ENCODE assay signal across 7 mouse cellular contexts in genomic region chr13:23683755-23684281, GRCm38 (mm10). TPM values are rescaled to one million over a fixed set of nuclear protein-coding genes. Genes with fewer than 3 reads are reported as not detected.
A peak's percentile ranks its signal among the peaks of the same experiment; 100 is the strongest.
DNase-seq lines count a peak whose midpoint lies in the region; ATAC-seq lines count a peak whose summit lies in the region.

Hist1h2ac (minus strand) TSS chr13:23683948.
Hist1h2bc (plus strand) TSS chr13:23684199.

- peak; percentile 83 for DNase-seq in adrenal gland, adult 8-10 months
- peak; percentile 92 for DNase-seq in embryo, embryonic 9.5 days (ENCODE audit: extremely low spot score)
- DNase-seq in gastrocnemius, postnatal 4 days (ENCODE audit: low spot score in 2 of 2), result peak; percentile 41 to 68
- DNase-seq in left cerebral cortex, postnatal 36 days (ENCODE audit: low spot score in 2 of 2), result peak; percentile 83 to 85
- peak; percentile 98 for DNase-seq in midbrain, embryonic 11.5 days (ENCODE audit: low spot score, missing footprints)
- DNase-seq in skeletal muscle tissue, adult 2 months (ENCODE audit: low read depth, low spot score), result peak; percentile 97

- peak within 1 kb of the TSS; percentile 64 for H3K9ac ChIP-seq in intestine, embryonic 16.5 days (ENCODE audit: low read depth, low read length)
- H3K9ac ChIP-seq in midbrain, embryonic 11.5 days (ENCODE audit: low read length), result peak within 1 kb of the TSS; percentile 76

- peak within 1 kb of the TSS; percentile 99 for H3K27ac ChIP-seq in intestine, embryonic 16.5 days (ENCODE audit: low read length)
- H3K27ac ChIP-seq in midbrain, embryonic 11.5 days (ENCODE audit: low read depth, low read length), result peak within 1 kb of the TSS; percentile 95

- peaks cover 14% of the 10 kb centered on the region for H3K4me1 ChIP-seq in intestine, embryonic 16.5 days (ENCODE audit: control insufficient read depth, insufficient read depth, low read length)
- peaks cover 11% of the 10 kb centered on the region for H3K4me1 ChIP-seq in midbrain, embryonic 11.5 days (ENCODE audit: control insufficient read depth, insufficient read depth, low read length)

- no peaks in the 10 kb centered on the region for H3K27me3 ChIP-seq in intestine, embryonic 16.5 days (replicated peaks; ENCODE audit: control insufficient read depth, insufficient read depth, low read length)
- H3K27me3 ChIP-seq in midbrain, embryonic 11.5 days (ENCODE audit: control insufficient read depth, insufficient read depth, low read length), result no peaks in the 10 kb centered on the region

- WGBS in intestine, embryonic 16.5 days, result 0% methylated on average over 32 of the region's 32 CpGs
- under 1% methylated on average over 32 of the region's 32 CpGs for WGBS in midbrain, embryonic 11.5 days

- intact Hi-C loops in left cerebral cortex, postnatal 36 days (cut with DNase I), result loop anchor here (1.0 to 10.0 kb wide), 5 partner anchors 15 to 1959 kb away; partner anchors contain the start of genes Hist1h2ah, Hist1h2be, Hist1h2bk and Hist1h2bm

- no peaks in the 10 kb centered on the region for H3K36me3 ChIP-seq in intestine, embryonic 16.5 days (ENCODE audit: control insufficient read depth, insufficient read depth, low read length)
- no peaks in the 10 kb centered on the region for H3K36me3 ChIP-seq in midbrain, embryonic 11.5 days (ENCODE audit: control insufficient read depth, insufficient read depth, low read length)

- H3K4me2 ChIP-seq in intestine, embryonic 16.5 days (ENCODE audit: low read depth, low read length), result peak within 1 kb of the TSS; percentile 64
- H3K4me2 ChIP-seq in midbrain, embryonic 11.5 days, result peak within 1 kb of the TSS; percentile 65

- H3K9me3 ChIP-seq in intestine, embryonic 16.5 days (ENCODE audit: control insufficient read depth, low read length), result no peaks in the 10 kb centered on the region
- no peaks in the 10 kb centered on the region for H3K9me3 ChIP-seq in midbrain, embryonic 11.5 days (ENCODE audit: control insufficient read depth, low read length)

- ATAC-seq in intestine, embryonic 16.5 days, result peak; percentile 96
- ATAC-seq in midbrain, embryonic 11.5 days (ENCODE audit: low FRiP score), result peak; percentile 98

- H3K4me3 ChIP-seq in intestine, embryonic 16.5 days (ENCODE audit: low read length), result peak within 1 kb of the TSS; percentile 52
- H3K4me3 ChIP-seq in midbrain, embryonic 11.5 days (ENCODE audit: low read depth, low read length), result peak within 1 kb of the TSS; percentile 41

RNA-seq across cellular contexts. Expression of gene Hist1h2ac, which starts in this region (rescaled TPM):
- total RNA-seq in adrenal gland, adult 8-10 months (2022), result 1 to 10 TPM; 1.8 to 3.2 (median 2.3) TPM
- total RNA-seq in gastrocnemius, postnatal 4 days (2021), result 10 to 100 TPM; 12.7 to 14.2 TPM
- polyA plus RNA-seq in intestine, embryonic 16.5 days (2015; fragmentation: Nextera tagmentation; extraction: Ambion mirVana), result 0.94 and 1.0 TPM in 2 replicates
- total RNA-seq in left cerebral cortex, postnatal 36 days (2021), result 1 to 10 TPM; 2.5 to 2.9 TPM
- 0.83 and 1.1 TPM in 2 replicates for polyA plus RNA-seq in midbrain, embryonic 11.5 days (2014; fragmentation: Nextera tagmentation; extraction: Ambion mirVana)

RNA-seq across cellular contexts. Expression of gene Hist1h2bc, which starts in this region (rescaled TPM):
- total RNA-seq in adrenal gland, adult 8-10 months (2022), result 100 to 1,000 TPM; 105 to 176 (median 135) TPM
- 10 to 100 TPM; 71.7 to 84.0 TPM for total RNA-seq in gastrocnemius, postnatal 4 days (2021)
- 101 and 110 TPM in 2 replicates for polyA plus RNA-seq in intestine, embryonic 16.5 days (2015; fragmentation: Nextera tagmentation; extraction: Ambion mirVana)
- total RNA-seq in left cerebral cortex, postnatal 36 days (2021), result 10 to 100 TPM; 32.1 to 33.8 TPM
- polyA plus RNA-seq in midbrain, embryonic 11.5 days (2014; fragmentation: Nextera tagmentation; extraction: Ambion mirVana), result 25.3 and 25.7 TPM in 2 replicates

Comparison
In these comparisons a context has a peak if more than half of its experiments do, and no peak if none do; other contexts are left out.
1. Peak in every context shown above with its lines: DNase-seq, ATAC-seq, H3K4me3 ChIP-seq and H3K27ac ChIP-seq.